Mouse (Mus musculus) adrenal gland, postnatal 4 days (tissue): Measurements from ENCODE around the gene Magi3. TPM values are rescaled to one million over a fixed set of nuclear protein-coding genes. Genes with fewer than 3 reads are reported as not detected.

Experiments used
- DNase-seq, 2 experiments: peaks; one replicate each; pipeline ENCODE4 v3.0.0; 2021 to 2022; ENCODE audit warnings: low spot score in 2 of 2, mixed read lengths in 2 of 2
- total RNA-seq, 2 experiments: library from RNA; stranded (reverse); gene quantifications; 2 replicates each; pipeline ENCODE4 v1.2.3; 2021

Gene Magi3
- total RNA-seq, 2 experiments from 2014 or later: 24.5 to 24.7 TPM

GRCm38 (mm10) chr3:104059001-104059622, 161.1 kb downstream of the Magi3 start:
- no peak for DNase-seq

GRCm38 (mm10) chr3:104032747-104033146, 187.4 kb downstream of the Magi3 start:
- DNase-seq: no peak

GRCm38 (mm10) chr3:104032086-104032485, 188.1 kb downstream of the Magi3 start:
- DNase-seq: no peak

GRCm38 (mm10) chr3:104026938-104027337, 193.2 kb downstream of the Magi3 start:
- no peak for DNase-seq

- no peak for DNase-seq
Observed at GRCm38 (mm10) chr3:104020101-104020500, 200.1 kb downstream of the Magi3 start.

- no peak for DNase-seq
Observed at GRCm38 (mm10) chr3:104019453-104019852, 200.7 kb downstream of the Magi3 start.

GRCm38 (mm10) chr3:104017931-104018330, 202.2 kb downstream of the Magi3 start:
- DNase-seq: no peak

- no peak for DNase-seq
Observed at GRCm38 (mm10) chr3:104011972-104012371, 208.2 kb downstream of the Magi3 start.

- no peak for DNase-seq
Observed at GRCm38 (mm10) chr3:104009924-104010662, 210.1 kb downstream of the Magi3 start.

- no peak for DNase-seq
Observed at GRCm38 (mm10) chr3:104007479-104007878, 212.7 kb downstream of the Magi3 start.

GRCm38 (mm10) chr3:104006896-104007466, 213.2 kb downstream of the Magi3 start:
- DNase-seq: no peak

- DNase-seq: no peak
Observed at GRCm38 (mm10) chr3:103998724-103999123, 221.4 kb downstream of the Magi3 start.

GRCm38 (mm10) chr3:103991271-103991670, 228.9 kb downstream of the Magi3 start:
- no peak for DNase-seq

GRCm38 (mm10) chr3:103989352-103989751, 230.8 kb downstream of the Magi3 start:
- DNase-seq: no peak

GRCm38 (mm10) chr3:103987831-103988432, 232.2 kb downstream of the Magi3 start:
- no peak for DNase-seq

- DNase-seq: no peak
Observed at GRCm38 (mm10) chr3:103985194-103985593, 235.0 kb downstream of the Magi3 start.

GRCm38 (mm10) chr3:103984556-103984955, 235.6 kb downstream of the Magi3 start:
- DNase-seq: no peak

- DNase-seq: no peak
Observed at GRCm38 (mm10) chr3:103971157-103971556, 249.0 kb downstream of the Magi3 start.

GRCm38 (mm10) chr3:103968701-103969100, 251.5 kb downstream of the Magi3 start:
- no peak for DNase-seq

GRCm38 (mm10) chr3:103967861-103968691, 252.1 kb downstream of the Magi3 start, which contains the start of gene Phtf1:
Phtf1 (plus strand) TSS chr3:103968110.
- peak; percentile 65 to 76 for DNase-seq

GRCm38 (mm10) chr3:103967231-103967630, 252.9 kb downstream of the Magi3 start:
- no peak for DNase-seq
